Mouse (Mus musculus) erythroid progenitor cell, adult 5-6 weeks (primary cell): ENCODE data around the gene Gm884. TPM values are rescaled to one million over a fixed set of nuclear protein-coding genes. Genes with fewer than 3 reads are reported as not detected.

Source experiments
- ATAC-seq: replicated peaks from 2 replicates; pipeline ENCODE4 v1.8.0; 2016; ENCODE audit warnings: moderate number of reproducible peaks, mild to moderate bottlenecking, moderate TSS enrichment, inconsistent platforms; ENCODE audit not compliant: poor library complexity, low FRiP score, severe bottlenecking
- total RNA-seq, 2 experiments: library from RNA; stranded (forward) in 1 of 2; stranded (reverse) in 1 of 2; fragments of 150-400 nt in 1 of 2; fragments of 186-747, 209-891 nt in 1 of 2; gene quantifications; 2 replicates each; pipeline versions ENCODE4 v1.2.3 to v1.2.4; 2015 to 2017; ENCODE audit warnings: low replicate concordance in 2 of 2

The Gm884 gene
- total RNA-seq (2015; ENCODE audit: low replicate concordance) (not detected in 2 replicates), total RNA-seq (2017; ENCODE audit: low replicate concordance) (not detected in 2 replicates)

GRCm38 (mm10) chr11:103621040-103621439 lies at the start of gene Gm884:
Gm884 (minus strand) TSS chr11:103621140.
- ATAC-seq, result no peak

DNA sequence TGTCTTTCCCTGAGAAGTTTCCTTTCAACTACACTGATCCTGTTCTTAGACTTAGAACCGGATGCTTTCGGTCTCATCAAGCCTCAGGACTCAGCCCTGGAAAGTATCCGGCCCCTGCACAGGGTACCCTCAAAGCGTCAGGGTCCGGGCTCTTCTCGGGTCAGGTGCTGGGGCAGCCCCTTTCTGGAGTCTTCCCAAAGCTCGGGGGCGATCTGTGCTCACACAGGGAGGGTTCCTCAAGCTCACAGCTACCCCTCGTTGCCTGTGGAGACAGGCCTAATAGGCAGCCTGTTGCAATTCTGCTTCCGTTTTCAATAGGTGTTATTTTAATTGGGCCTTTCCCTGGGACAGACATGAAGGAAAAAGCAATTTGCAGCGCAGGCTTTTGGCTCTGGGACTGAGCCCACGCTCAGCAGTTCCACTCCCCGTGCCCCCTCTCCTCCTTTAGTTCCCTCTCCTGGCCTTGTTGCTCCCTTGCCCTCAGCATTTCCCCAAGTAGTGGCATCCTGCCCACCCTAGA lies 46.0 kb upstream of the Gm884 start:
- ATAC-seq, result no peak

- ATAC-seq, result no peak
Observed at GRCm38 (mm10) chr11:103666181-103666906, 45.4 kb upstream of the Gm884 start.

DNA sequence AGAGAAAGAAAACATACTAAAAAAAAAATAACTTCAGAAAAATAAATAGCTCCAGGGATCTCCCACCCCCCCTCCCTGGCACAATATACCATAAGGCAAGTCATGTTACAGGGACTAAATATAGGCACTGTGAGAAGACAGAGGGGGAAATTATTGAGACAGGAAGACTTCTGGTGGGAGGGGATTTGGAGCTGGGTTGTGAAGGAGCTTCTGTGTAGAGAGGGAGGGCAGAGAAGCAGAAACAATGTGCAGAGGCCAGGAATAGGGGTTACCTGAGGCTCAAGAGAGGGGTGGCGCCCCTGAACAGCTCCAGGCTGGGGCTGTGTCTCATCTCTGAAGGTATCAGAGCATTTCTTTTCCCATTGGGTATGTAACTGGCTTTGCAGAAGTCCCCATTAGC lies 44.8 kb upstream of the Gm884 start:
- no peak for ATAC-seq

DNA sequence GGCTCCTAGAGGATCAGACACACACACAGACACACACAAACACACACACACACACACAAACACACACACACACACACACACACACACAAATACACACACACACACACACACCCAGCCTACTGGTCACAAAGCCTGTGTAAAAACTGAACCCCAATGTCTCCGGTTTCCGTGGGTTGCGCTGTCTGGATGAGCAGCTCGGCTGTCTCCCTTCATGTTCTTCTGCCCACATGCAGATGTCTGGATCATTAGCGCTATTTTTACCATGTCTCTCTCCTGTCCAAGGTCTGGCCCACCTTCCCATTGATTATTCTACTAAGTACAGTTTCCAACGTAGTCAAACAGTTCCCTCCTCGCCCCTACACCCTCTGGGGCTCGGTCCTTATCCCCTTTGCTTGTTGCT lies 42.2 kb upstream of the Gm884 start:
- no peak for ATAC-seq

DNA sequence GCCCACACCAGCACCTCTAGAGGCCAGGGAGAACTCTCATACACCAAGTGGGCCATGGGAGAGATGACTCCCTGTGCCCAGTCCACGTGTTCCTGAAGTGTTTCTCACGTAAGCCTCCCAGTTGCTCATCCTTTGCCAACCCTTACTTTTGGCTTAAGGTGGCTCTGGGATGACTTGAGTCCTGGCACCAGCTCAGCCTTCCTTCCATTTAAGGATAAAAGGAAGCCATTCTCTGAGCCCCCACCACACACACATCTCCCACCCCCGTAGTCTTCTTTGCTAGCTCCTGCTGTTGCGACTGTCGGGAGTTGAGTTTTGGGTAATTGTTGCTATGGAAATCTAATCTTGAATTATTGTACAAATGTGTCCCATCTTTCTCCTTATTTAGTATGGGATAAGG lies 41.6 kb upstream of the Gm884 start:
- no peak for ATAC-seq

DNA sequence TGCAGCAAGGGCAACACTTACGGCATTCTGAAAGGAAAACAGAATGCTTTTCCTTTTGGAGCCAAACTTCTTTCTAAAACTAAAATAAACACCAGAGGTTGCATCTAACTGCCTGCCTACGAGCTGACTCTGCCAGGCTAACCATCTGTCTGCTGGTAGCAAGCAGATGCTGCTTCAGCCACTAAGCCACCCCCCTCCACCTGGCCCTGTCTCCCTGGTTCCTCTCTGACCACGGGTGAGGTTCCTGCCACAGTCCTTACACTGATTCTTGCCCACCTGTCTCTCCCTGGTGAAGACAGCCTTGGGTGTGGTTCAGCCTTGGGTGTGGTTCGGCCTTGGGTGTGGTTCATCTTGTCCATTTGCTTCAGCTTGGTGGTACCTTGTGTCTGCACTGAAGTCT lies 40.9 kb upstream of the Gm884 start:
- no peak for ATAC-seq

DNA sequence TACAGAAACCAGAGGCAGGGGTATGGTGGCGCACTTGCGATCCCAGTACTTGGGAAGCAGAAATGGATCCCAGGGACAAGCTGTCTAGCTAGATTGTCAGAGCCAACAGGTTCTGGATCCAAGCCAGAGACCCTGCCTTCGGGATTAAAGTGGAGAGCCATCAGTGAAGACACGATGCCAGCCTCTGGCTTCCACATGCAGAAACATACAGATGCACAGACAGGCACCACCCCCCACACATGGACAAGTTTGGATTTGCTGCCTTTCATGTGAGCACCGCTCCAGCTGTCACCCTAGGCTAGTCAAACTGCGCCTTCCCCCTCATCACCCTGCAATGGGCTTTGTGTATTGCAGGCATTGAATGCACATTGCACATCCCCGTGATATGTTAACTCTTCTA lies 37.2 kb upstream of the Gm884 start:
- ATAC-seq, result no peak

DNA sequence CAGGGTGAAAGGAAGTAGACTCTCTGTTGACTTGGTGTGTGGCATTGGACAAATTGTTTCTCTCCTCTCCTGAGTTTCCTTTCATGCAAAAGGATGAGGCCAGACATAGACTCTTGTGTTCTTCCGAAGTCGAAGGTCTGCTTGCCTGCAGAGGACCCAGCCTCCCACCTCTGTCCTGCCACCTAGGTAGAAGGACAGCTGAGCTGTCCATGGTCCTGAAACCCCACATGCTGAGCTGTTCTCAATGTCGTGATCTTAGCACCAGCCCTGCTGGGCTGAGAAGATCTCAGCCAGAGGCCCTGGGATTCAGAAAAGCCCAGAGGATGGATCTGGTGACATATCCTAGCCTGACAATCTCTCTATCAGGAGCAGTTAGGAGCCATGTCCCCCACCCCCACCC lies 35.6 kb upstream of the Gm884 start:
- no peak for ATAC-seq

- ATAC-seq, result no peak
Observed at GRCm38 (mm10) chr11:103653359-103653965, 32.5 kb upstream of the Gm884 start.

DNA sequence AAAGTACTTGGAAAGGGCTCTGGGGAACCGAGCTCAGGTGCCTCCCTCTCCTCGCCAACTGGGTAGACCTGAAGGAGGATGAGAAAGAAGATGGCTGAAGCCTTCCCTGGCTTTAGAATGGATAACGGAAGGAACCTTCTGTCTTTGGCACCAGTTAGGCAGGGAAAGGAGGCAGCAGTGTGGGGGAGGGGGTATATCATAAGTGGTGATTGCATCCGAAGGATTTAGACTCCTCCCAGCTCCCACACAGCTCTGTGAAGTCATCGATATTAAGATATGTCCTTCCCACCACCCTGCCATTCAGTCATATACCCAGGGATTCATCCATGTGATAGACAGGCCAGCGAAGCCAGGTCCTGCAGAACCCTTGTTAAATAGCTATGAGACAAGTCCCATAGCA lies 30.5 kb upstream of the Gm884 start:
- no peak for ATAC-seq

DNA sequence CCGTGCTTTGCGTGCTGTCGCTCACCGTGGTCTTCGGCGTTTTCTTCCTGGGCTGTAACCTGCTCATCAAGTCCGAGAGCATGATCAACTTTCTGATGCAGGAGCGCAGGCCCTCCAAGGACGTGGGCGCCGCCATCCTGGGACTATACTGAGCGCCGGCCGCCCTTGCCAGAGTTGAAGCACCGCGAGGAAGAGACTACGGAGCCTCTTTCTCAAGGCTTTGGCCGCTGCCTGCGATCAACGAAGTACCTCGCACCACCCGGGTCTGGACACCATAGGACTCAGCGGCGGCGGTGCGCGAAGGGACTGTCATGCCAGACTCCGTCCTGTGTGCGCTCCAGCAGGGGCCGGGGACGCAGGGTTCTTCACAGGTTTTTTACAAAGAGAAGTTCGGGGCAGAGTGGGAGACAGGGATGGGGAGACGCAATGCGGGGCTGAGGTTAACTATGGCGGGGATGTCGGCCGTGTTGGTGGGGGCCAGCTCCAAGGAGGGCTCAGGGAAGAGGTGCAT lies 29.1 kb upstream of the Gm884 start:
- ATAC-seq, result no peak

- no peak for ATAC-seq
Observed at GRCm38 (mm10) chr11:103649301-103649982, 28.5 kb upstream of the Gm884 start, which contains the start of gene Rprml. Rprml (plus strand) TSS chr11:103649570.

DNA sequence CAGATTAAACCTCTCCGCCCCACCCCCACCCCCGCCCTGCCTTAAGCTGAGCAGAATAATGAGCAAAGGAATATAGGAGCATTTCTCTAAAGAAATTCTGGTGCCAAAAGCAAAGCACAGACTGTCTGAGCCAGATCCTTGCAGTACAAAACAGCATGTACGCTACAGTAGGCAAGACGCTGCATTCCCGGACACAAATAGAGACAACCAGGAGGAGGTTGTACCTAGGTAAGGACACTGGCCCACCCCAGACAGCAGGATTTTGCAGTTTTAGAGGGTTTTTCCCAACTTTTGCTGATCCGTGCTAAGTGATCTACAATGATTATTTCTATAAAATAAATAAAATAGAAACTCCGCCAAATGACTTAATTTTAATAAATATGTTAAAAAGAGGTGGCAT lies 27.7 kb upstream of the Gm884 start:
- no peak for ATAC-seq

DNA sequence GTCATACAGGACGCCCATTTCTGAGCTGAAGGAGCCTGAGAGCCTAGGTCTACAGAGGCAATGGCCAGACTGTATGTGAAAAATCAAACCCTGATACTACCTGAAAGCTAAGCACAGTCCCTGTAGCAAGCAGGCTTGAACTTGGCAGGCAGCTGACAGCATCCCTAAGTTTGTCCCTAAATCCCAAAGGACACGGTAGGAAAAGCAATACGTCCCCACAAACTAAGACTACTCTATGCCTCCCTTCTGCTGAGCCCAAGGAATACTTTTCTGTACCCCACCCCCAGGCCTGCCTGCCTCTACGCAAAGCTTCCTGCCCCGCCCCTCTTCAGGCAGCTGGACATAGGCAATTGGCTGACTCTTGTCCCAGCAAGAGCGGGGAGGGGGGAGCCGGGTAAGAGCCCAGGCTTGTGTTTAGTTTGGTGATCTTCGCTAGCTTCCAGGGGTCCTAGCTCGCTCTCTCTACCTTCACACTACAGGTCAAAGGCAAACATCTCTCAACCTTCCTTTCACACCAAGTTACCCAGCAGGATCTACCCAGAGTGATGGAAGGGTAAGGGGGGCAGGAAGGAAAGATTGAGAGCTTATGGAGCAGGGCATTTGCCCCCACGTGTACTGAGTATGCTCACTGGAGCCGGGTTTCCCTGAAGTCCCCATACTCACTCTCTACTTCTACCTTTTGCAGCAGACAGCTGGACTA lies 27.1 kb upstream of the Gm884 start:
- no peak for ATAC-seq

- no peak for ATAC-seq
Observed at GRCm38 (mm10) chr11:103646301-103646700, 25.4 kb upstream of the Gm884 start.

DNA sequence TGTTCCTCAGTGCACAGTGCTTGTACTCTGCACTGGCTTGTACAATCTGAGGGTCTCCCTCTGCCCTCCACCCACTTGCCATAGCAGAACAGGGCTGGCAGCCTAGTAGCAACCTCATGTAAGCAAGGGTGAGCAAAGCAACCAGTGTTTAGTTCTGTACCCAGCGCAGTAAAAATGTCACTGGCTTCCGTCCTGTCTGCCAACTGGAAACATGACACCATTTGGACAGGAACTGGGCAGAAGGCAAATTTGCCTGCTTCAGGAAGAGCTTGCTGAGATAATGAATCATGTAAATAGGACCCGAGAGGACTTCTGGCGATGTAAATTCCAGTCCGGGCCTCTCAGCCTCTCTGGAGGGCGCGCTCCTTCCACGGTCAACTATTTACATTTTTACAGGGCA lies 24.8 kb upstream of the Gm884 start:
- ATAC-seq, result no peak

DNA sequence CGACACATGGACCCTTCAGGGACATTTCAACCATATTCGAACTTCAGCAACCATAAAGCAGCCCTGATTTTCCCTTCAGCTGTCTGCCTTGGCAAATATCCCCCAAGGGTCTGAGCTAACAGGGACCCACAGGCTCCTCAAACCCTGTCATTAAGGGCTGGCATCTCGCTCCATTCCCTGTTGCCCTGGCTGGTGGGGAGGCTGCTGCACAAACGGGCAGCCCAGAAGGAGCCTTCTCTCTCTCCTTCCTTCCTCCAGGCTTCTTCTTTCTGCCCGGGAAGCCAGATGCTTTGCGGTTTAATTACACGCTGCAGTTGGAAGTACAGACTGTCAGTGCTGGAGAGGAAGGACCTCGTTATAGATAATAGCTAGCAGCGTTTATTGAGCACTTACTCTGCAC lies 22.3 kb upstream of the Gm884 start:
- no peak for ATAC-seq

GRCm38 (mm10) chr11:103639407-103639946 lies 18.5 kb upstream of the Gm884 start:
- no peak for ATAC-seq

- ATAC-seq, result no peak
Observed at GRCm38 (mm10) chr11:103638790-103639189, 17.9 kb upstream of the Gm884 start, which contains the start of gene Lyzl6. Lyzl6 (minus strand) TSS chr11:103638890.
